Mouse (Mus musculus) embryonic facial prominence, embryonic 12.5 days (tissue): ENCODE results near the gene Mettl21a. TPM values are rescaled to one million over a fixed set of nuclear protein-coding genes. Genes with fewer than 3 reads are reported as not detected.

Source experiments
- ATAC-seq: fragments of 200-750 bp; cut with Nextera tagmentation; 2 replicates; pipeline ENCODE4 v1.8.0; 2017; ENCODE audit not compliant: insufficient number of reproducible peaks, insufficient read depth, low FRiP score, low TSS enrichment
- H3K27ac ChIP-seq: fragments of 300-500 bp; sonication (generic); 2 replicates; pipeline ENCODE4 v1.5.1; 2016; ENCODE audit warnings: mild to moderate bottlenecking
- H3K27me3 ChIP-seq: fragments of 300-500 bp; sonication (generic); 2 replicates; pipeline ENCODE4 v1.6.1; 2016; ENCODE audit warnings: mild to moderate bottlenecking, moderate library complexity
- H3K36me3 ChIP-seq: fragments of 300-500 bp; sonication (generic); 2 replicates; pipeline ENCODE4 v1.6.1; 2016; ENCODE audit warnings: mild to moderate bottlenecking
- H3K4me1 ChIP-seq: fragments of 300-500 bp; sonication (generic); 2 replicates; pipeline ENCODE4 v1.6.1; 2016
- H3K4me2 ChIP-seq: fragments of 300-500 bp; sonication (generic); replicated peaks from 2 replicates; pipeline ENCODE4 v1.6.1; 2016; ENCODE audit warnings: mild to moderate bottlenecking, moderate library complexity
- H3K4me3 ChIP-seq: fragments of 300-500 bp; sonication (generic); 2 replicates; pipeline ENCODE4 v1.5.1; 2016; ENCODE audit warnings: mild to moderate bottlenecking
- H3K9ac ChIP-seq: fragments of 300-500 bp; sonication (generic); 2 replicates; pipeline ENCODE4 v1.6.1; 2016; ENCODE audit warnings: mild to moderate bottlenecking, moderate library complexity
- H3K9me3 ChIP-seq: fragments of 300-500 bp; sonication (generic); 2 replicates; pipeline ENCODE4 v1.6.1; 2016; ENCODE audit warnings: mild to moderate bottlenecking, moderate library complexity
- WGBS: fragments of 180-500 bp; shearing (Covaris S2); methylation state at CpG from one replicate; pipeline ENCODE4 v1.1.7; 2016; 5-methylcytosine and 5-hydroxymethylcytosine counted together
- polyA plus RNA-seq: library from polyadenylated mRNA; unstranded; fragments of >200 nt; fragmentation: Nextera tagmentation; extraction: Ambion mirVana; gene quantifications from 2 replicates; pipeline ENCODE4 v1.2.1, GENCODE M21; 2016

The Mettl21a gene
- polyA plus RNA-seq, 1 experiment from 2014 or later: 23.6 TPM

GRCm38 (mm10) chr1:64633237-64633636 lies 16.2 kb upstream of the Mettl21a start:
- Histone ChIP-seq H3K27me3 (no peaks in the 10 kb centered on the region), H3K9me3 (no peaks in the 10 kb centered on the region), H3K36me3 (no peaks in the 10 kb centered on the region), H3K4me3 (no peak overlapping the region), H3K9ac (no peak overlapping the region), H3K4me1 (no peaks in the 10 kb centered on the region), H3K27ac (no peak overlapping the region), H3K4me2 (no peak overlapping the region)
- 77% methylated on average over 3 of the region's 3 CpGs for WGBS
- no peak for ATAC-seq

GRCm38 (mm10) chr1:64631526-64631925 lies 14.5 kb upstream of the Mettl21a start:
- no peak for ATAC-seq
- H3K4me1 ChIP-seq: no peaks in the 10 kb centered on the region
- H3K36me3 ChIP-seq: no peaks in the 10 kb centered on the region
- H3K27ac ChIP-seq: no peak overlapping the region
- H3K9me3 ChIP-seq: no peaks in the 10 kb centered on the region
- 76% methylated on average over 5 of the region's 5 CpGs for WGBS
- H3K27me3 ChIP-seq: no peaks in the 10 kb centered on the region
- no peak overlapping the region for H3K4me2 ChIP-seq
- H3K4me3 ChIP-seq: no peak overlapping the region
- H3K9ac ChIP-seq: no peak overlapping the region

GRCm38 (mm10) chr1:64625214-64625613 lies 8.2 kb upstream of the Mettl21a start:
- Histone ChIP-seq H3K4me3 (no peak overlapping the region), H3K27me3 (no peaks in the 10 kb centered on the region), H3K9me3 (no peaks in the 10 kb centered on the region), H3K4me2 (no peak overlapping the region), H3K36me3 (no peaks in the 10 kb centered on the region), H3K9ac (no peak overlapping the region), H3K4me1 (no peaks in the 10 kb centered on the region), H3K27ac (no peak overlapping the region)
- ATAC-seq: no peak

- no peak for ATAC-seq
- Histone ChIP-seq H3K4me2 (no peak overlapping the region), H3K36me3 (no peaks in the 10 kb centered on the region), H3K27me3 (no peaks in the 10 kb centered on the region), H3K9me3 (no peaks in the 10 kb centered on the region), H3K4me1 (0 out of 2 replicates have a peak, but pooled peaks cover 1% of the 10 kb centered on the region), H3K27ac (no peak overlapping the region), H3K9ac (no peak overlapping the region), H3K4me3 (no peak overlapping the region)
- 71% methylated on average over 12 of the region's 12 CpGs for WGBS
Measured at GRCm38 (mm10) chr1:64623558-64624435, 6.8 kb upstream of the Mettl21a start.

DNA sequence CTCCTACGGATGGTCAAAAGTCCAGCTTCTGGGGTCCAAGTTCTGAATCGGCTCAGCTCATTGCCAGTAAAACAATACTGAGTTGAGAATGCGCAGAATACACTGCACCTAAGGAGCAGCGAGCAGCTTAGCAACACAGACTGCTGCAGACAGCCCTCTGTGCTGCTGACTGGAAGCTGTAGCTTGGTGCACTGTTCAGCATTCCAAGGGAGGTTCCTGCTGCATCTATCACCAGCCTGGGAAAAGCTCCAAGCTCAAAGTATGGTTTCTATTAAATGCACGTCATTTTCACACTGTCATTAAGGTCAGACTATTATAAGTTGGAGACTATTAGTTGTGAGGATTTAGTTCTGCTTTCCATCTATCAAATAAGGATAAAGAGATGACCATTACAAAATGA lies 4.1 kb upstream of the Mettl21a start:
- no peaks in the 10 kb centered on the region for H3K36me3 ChIP-seq
- H3K4me3 ChIP-seq: no peak overlapping the region
- no peaks in the 10 kb centered on the region for H3K9me3 ChIP-seq
- WGBS: 73% methylated on average over 5 of the region's 5 CpGs
- H3K4me1 ChIP-seq: peaks cover 9% of the 10 kb centered on the region; the same call in 1 of the 2 replicates
- H3K9ac ChIP-seq: no peak overlapping the region
- H3K27me3 ChIP-seq: no peaks in the 10 kb centered on the region
- no peak overlapping the region for H3K27ac ChIP-seq
- no peak overlapping the region for H3K4me2 ChIP-seq
- no peak for ATAC-seq

DNA sequence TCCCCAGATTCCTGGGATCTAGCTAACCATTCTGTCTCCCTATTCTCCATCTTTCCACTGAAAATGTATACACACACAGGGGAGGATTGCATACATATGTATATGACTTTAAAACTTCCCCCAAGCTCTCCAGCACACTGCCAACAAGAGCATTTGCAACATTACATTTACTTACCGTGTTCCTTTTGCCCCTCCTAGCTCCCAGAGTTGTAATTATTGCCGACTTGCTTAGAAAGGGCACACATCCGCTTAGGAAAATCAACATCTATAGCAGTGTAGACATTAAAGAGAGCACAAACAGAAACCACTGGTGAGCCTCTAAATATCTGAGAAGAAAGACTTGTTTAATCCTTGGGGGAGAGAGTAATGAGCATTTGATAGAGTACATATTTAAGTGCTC lies 1.2 kb upstream of the Mettl21a start:
- Histone ChIP-seq H3K27me3 (no peaks in the 10 kb centered on the region), H3K4me1 (peaks cover 13% of the 10 kb centered on the region; the same call in 1 of the 2 replicates), H3K4me2 (peak overlapping the region; percentile 68), H3K9me3 (no peaks in the 10 kb centered on the region), H3K36me3 (no peaks in the 10 kb centered on the region), H3K9ac (0 out of 2 replicates have a peak overlapping the region, but pooled peaks have one; percentile 69), H3K27ac (peak overlapping the region; percentile 97; the same call in 1 of the 2 replicates), H3K4me3 (peak overlapping the region; percentile 61)
- WGBS: 58% methylated on average over 3 of the region's 3 CpGs
- ATAC-seq: no peak

DNA sequence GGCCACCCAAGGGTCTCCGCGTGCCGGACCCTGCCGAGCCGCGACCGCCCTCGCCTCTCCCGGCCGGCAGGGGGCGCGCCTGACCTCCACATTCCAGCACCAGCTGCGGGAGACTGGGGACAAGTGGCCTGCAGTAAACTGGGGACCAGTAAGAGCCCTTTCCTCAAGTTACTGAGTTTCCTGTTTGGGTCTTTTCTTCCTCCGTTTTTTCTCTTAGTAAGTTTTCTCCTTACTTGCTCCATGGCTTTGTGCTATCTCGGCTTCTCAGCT lies 608 bp upstream of the Mettl21a start:
- Histone ChIP-seq H3K4me2 (peak overlapping the region; percentile 68), H3K4me3 (peak overlapping the region; percentile 61), H3K9me3 (no peaks in the 10 kb centered on the region), H3K27me3 (no peaks in the 10 kb centered on the region), H3K4me1 (peaks cover 13% of the 10 kb centered on the region; the same call in 1 of the 2 replicates), H3K36me3 (0 out of 2 replicates have a peak, but pooled peaks cover 1% of the 10 kb centered on the region), H3K27ac (peak overlapping the region; percentile 97), H3K9ac (peak overlapping the region; percentile 69)
- WGBS: under 1% methylated on average over 15 of the region's 15 CpGs
- peak; percentile 82 for ATAC-seq

DNA sequence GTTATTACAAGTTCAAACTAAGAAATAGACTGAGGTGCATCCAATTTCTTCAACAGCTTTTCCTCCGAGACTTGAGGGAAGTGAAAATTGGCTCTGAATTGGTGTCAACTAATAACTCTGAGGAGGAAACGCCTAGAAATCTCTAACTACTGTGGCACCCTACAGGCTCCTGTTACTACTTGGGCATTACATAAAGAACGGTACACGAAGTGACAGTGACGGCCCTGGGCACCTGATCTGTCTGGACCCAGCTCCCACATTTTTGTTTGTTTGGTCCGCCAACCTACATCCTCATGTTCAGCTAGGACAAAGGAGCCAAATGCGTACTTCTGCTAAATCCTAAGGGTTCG lies 536 bp downstream of the Mettl21a start:
- H3K4me2 ChIP-seq: peak overlapping the region; percentile 68
- H3K27me3 ChIP-seq: no peaks in the 10 kb centered on the region
- H3K9ac ChIP-seq: peak overlapping the region; percentile 69
- H3K9me3 ChIP-seq: no peaks in the 10 kb centered on the region
- H3K4me3 ChIP-seq: peak overlapping the region; percentile 61
- H3K4me1 ChIP-seq: peaks cover 13% of the 10 kb centered on the region; the same call in 1 of the 2 replicates
- H3K27ac ChIP-seq: peak overlapping the region; percentile 97
- WGBS: 4% methylated on average over 8 of the region's 8 CpGs
- H3K36me3 ChIP-seq: peaks cover 6% of the 10 kb centered on the region; the same call in 1 of the 2 replicates
- ATAC-seq: no peak

- peak overlapping the region; percentile 68 for H3K4me2 ChIP-seq
- peak overlapping the region; percentile 61 for H3K4me3 ChIP-seq
- no peaks in the 10 kb centered on the region for H3K9me3 ChIP-seq
- H3K27ac ChIP-seq: no peak overlapping the region
- 72% methylated on average over 6 of the region's 6 CpGs for WGBS
- H3K27me3 ChIP-seq: no peaks in the 10 kb centered on the region
- no peak for ATAC-seq
- H3K9ac ChIP-seq: peak overlapping the region; percentile 69; the same call in 1 of the 2 replicates
- peaks cover 6% of the 10 kb centered on the region; the same call in 1 of the 2 replicates for H3K36me3 ChIP-seq
- peaks cover 13% of the 10 kb centered on the region; the same call in 1 of the 2 replicates for H3K4me1 ChIP-seq
Measured at GRCm38 (mm10) chr1:64616076-64616475, 966 bp downstream of the Mettl21a start.

GRCm38 (mm10) chr1:64615531-64615991 lies 1.5 kb downstream of the Mettl21a start:
- no peak for ATAC-seq
- H3K27me3 ChIP-seq: no peaks in the 10 kb centered on the region
- H3K9ac ChIP-seq: no peak overlapping the region
- H3K27ac ChIP-seq: no peak overlapping the region
- H3K9me3 ChIP-seq: no peaks in the 10 kb centered on the region
- WGBS: 69% methylated on average over 11 of the region's 11 CpGs
- peaks cover 13% of the 10 kb centered on the region; the same call in 1 of the 2 replicates for H3K4me1 ChIP-seq
- H3K36me3 ChIP-seq: peaks cover 6% of the 10 kb centered on the region; the same call in 1 of the 2 replicates
- H3K4me2 ChIP-seq: peak overlapping the region; percentile 68
- no peak overlapping the region for H3K4me3 ChIP-seq

DNA sequence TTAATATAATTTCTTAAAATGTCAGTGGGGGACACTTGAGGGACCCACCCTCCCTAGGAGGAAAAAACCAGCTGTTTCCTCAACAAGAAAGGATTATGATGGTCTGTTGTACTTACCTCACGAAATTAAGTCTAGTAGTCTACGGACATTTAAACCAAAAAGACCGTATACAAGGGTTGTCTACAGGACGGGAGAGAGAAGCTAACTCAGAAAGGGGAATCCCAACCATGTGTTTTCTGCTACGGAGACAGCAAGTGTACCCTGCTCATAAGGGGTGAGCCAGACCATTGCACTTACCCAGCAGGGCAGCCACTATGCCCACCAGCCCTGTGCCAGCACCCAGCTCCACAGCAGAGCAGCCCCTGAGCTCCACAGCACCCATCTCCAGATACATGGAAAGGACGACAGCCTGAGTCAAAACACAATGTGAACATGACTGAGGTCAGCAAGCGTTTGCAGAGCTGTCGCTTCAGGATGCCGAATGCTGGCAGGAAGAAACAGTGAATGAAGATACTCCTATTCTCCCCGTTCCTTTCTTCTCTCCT lies 2.2 kb downstream of the Mettl21a start:
- WGBS: 85% methylated on average over 10 of the region's 10 CpGs
- no peaks in the 10 kb centered on the region for H3K27me3 ChIP-seq
- H3K9ac ChIP-seq: no peak overlapping the region
- peaks cover 13% of the 10 kb centered on the region; the same call in 1 of the 2 replicates for H3K4me1 ChIP-seq
- no peak overlapping the region for H3K27ac ChIP-seq
- no peak overlapping the region for H3K4me3 ChIP-seq
- peaks cover 9% of the 10 kb centered on the region; the same call in 1 of the 2 replicates for H3K36me3 ChIP-seq
- no peaks in the 10 kb centered on the region for H3K9me3 ChIP-seq
- ATAC-seq: no peak
- no peak overlapping the region for H3K4me2 ChIP-seq

DNA sequence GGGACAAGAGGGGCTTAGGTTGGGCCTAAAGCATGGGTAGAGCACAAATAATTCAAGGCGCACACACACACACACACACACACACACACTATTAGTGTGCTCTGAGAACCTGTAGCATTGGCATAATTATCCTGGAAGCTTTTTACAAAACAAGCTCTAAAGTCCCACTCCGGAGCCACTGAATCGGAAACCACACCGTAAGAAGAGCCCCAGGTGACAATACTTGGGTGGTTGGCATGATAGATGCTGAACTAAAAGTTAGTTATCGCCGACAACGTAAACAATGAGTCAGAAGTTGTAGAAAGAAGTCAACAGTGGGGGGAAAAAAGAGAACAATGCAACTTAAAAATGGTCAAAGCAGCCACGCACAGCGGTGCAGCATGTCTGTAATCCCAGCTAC lies 2.7 kb downstream of the Mettl21a start:
- 94% methylated on average over 9 of the region's 9 CpGs for WGBS
- Histone ChIP-seq H3K27me3 (no peaks in the 10 kb centered on the region), H3K9ac (no peak overlapping the region), H3K4me3 (no peak overlapping the region), H3K36me3 (peaks cover 9% of the 10 kb centered on the region; the same call in 1 of the 2 replicates), H3K27ac (no peak overlapping the region), H3K9me3 (no peaks in the 10 kb centered on the region), H3K4me2 (no peak overlapping the region), H3K4me1 (peaks cover 13% of the 10 kb centered on the region; the same call in 1 of the 2 replicates)
- no peak for ATAC-seq
